Mouse (Mus musculus) MEL (cell line): Measurements from ENCODE around the gene Gm364.

Source experiments
- CTCF ChIP-seq, 3 experiments: IDR thresholded peaks in 2 of 3; conservative IDR thresholded peaks in 1 of 3; 2 replicates each; pipeline ENCODE4 v1.5.1; 2011 to 2012; ENCODE audit warnings: low read length in 3 of 3, low read depth in 2 of 3, mild to moderate bottlenecking in 2 of 3, improper control_type of control experiment in 1 of 3, inconsistent platforms in 1 of 3, mixed read lengths in 1 of 3, moderate library complexity in 1 of 3; ENCODE audit not compliant: control insufficient read depth in 1 of 3, insufficient read depth in 1 of 3, poor library complexity in 1 of 3, severe bottlenecking in 1 of 3
- POLR2A ChIP-seq, 2 experiments: IDR thresholded peaks; 2 replicates each; pipeline ENCODE4 v1.6.1; 2011 to 2012; ENCODE audit warnings: low read length in 2 of 2, mild to moderate bottlenecking in 2 of 2, control low read depth in 1 of 2, improper control_type of control experiment in 1 of 2, low read depth in 1 of 2, moderate library complexity in 1 of 2; ENCODE audit not compliant: control insufficient read depth in 1 of 2, insufficient read depth in 1 of 2, poor library complexity in 1 of 2

- TF ChIP-seq CTCF (IDR thresholded peaks at IDR 0.05 in 2 of 3, conservative IDR thresholded peaks at IDR 0.05 in 1 of 3; ENCODE audit: control insufficient read depth in 1 of 3, insufficient read depth in 1 of 3, low read depth in 2 of 3, low read length in 3 of 3, poor library complexity in 1 of 3, severe bottlenecking in 1 of 3) (no peak), POLR2A (IDR thresholded peaks at IDR 0.05; ENCODE audit: control insufficient read depth in 1 of 2, insufficient read depth in 1 of 2, low read depth in 1 of 2, low read length in 2 of 2, poor library complexity in 1 of 2) (peak; percentile 20 to 93; a peak in 2 of 4 replicates)
These were observed 16.3 kb upstream of the Gm364 start, which contains the start of gene Rbmx for GRCm38 (mm10) chrX:57392367-57393246.
